Mouse (Mus musculus) stomach, embryonic 16.5 days (tissue): ENCODE measurements around the gene Gm12830. TPM values are rescaled to one million over a fixed set of nuclear protein-coding genes. Genes with fewer than 3 reads are reported as not detected.

Source experiments
- ATAC-seq: fragments of 200-750 bp; cut with Nextera tagmentation; 2 replicates; pipeline ENCODE4 v1.8.0; 2017; ENCODE audit warnings: moderate number of reproducible peaks, moderate TSS enrichment; ENCODE audit not compliant: insufficient read depth, low FRiP score
- H3K27ac ChIP-seq: fragments of 300-500 bp; sonication (generic); 2 replicates; pipeline ENCODE4 v1.5.1; 2014; ENCODE audit warnings: low read length
- H3K27me3 ChIP-seq: fragments of 300-500 bp; sonication (generic); 2 replicates; pipeline ENCODE4 v1.6.1; 2014; ENCODE audit warnings: low read length, control low read depth, mixed read lengths; ENCODE audit not compliant: control insufficient read depth, insufficient read depth
- H3K36me3 ChIP-seq: fragments of 300-500 bp; sonication (generic); 2 replicates; pipeline ENCODE4 v1.6.1; 2014; ENCODE audit warnings: low read length; ENCODE audit not compliant: control insufficient read depth, insufficient read depth
- H3K4me1 ChIP-seq: fragments of 300-500 bp; sonication (generic); 2 replicates; pipeline ENCODE4 v1.6.1; 2014; ENCODE audit warnings: low read length, control low read depth, mixed read lengths; ENCODE audit not compliant: control insufficient read depth, insufficient read depth
- H3K4me2 ChIP-seq: fragments of 300-500 bp; sonication (generic); 2 replicates; pipeline ENCODE4 v1.6.1; 2014; ENCODE audit warnings: low read depth, low read length, mixed read lengths
- H3K4me3 ChIP-seq: fragments of 300-500 bp; sonication (generic); replicated peaks from 2 replicates; pipeline ENCODE4 v1.5.1; 2014; ENCODE audit warnings: mild to moderate bottlenecking, low read length
- H3K9ac ChIP-seq: fragments of 300-500 bp; sonication (generic); 2 replicates; pipeline ENCODE4 v1.6.1; 2014; ENCODE audit warnings: low read length
- H3K9me3 ChIP-seq: fragments of 300-500 bp; sonication (generic); replicated peaks from 2 replicates; pipeline ENCODE4 v1.6.1; 2016; ENCODE audit warnings: low read length, control low read depth; ENCODE audit not compliant: control insufficient read depth
- WGBS: fragments of 180-500 bp; shearing (Covaris S2); extraction: QIAGEN DNeasy Blood & Tissue Kit; methylation state at CpG from one replicate; pipeline ENCODE4 v1.1.7; 2014; 5-methylcytosine and 5-hydroxymethylcytosine counted together
- polyA plus RNA-seq: library from polyadenylated mRNA; unstranded; fragments of >200 nt; fragmentation: Nextera tagmentation; extraction: Ambion mirVana; gene quantifications from 2 replicates; pipeline ENCODE4 v1.2.1, GENCODE M21; 2015

Gm12830 gene
- polyA plus RNA-seq, 1 experiment from 2014 or later: not detected

DNA sequence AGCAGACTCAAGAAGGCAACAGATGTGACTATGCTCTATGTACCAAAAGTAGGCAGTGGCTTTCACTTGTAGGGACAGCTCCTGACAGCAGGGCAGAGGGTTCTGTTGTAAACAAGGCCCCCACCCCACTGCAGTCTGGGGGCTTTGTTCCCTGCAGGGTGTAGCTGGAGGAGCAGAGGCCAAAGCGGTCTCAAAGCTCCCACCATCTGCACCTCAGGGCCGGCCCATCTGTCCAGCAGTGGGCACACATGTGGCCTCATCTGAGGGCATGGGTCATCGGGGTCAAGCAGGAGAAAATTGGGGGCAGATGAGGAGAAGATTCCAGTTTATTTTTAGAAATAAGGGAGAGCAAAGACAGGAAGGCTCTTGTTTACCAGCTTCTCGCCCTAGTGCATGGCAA lies 32.7 kb upstream of the Gm12830 start:
- H3K27ac ChIP-seq: no peak overlapping the region
- H3K36me3 ChIP-seq: no peaks in the 10 kb centered on the region
- H3K4me2 ChIP-seq: no peak overlapping the region
- H3K4me3 ChIP-seq: no peak overlapping the region
- H3K4me1 ChIP-seq: no peaks in the 10 kb centered on the region
- no peak for ATAC-seq
- H3K27me3 ChIP-seq: no peaks in the 10 kb centered on the region
- H3K9ac ChIP-seq: no peak overlapping the region
- H3K9me3 ChIP-seq: no peaks in the 10 kb centered on the region
- 51% methylated on average over 4 of the region's 4 CpGs for WGBS

DNA sequence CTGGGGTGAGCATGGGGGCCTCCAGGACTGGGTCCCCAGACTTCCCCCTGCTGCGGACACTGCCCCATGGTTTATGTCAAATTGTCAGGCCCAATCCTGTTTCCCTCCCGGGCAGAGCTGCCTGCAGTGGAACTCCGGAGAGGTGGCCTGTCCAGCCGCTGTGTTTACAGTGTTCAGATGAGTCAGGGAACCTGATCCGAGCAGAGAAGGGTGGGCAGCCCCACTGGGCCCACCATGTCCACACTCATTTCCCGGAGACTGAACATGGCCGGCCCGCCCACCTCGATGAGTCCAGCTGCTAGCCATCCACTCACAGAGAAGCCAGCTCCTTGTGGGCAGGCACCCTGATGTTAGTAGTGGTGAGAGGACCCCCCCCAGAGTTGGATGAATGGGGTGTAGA lies 29.9 kb upstream of the Gm12830 start:
- H3K4me2 ChIP-seq: no peak overlapping the region

DNA sequence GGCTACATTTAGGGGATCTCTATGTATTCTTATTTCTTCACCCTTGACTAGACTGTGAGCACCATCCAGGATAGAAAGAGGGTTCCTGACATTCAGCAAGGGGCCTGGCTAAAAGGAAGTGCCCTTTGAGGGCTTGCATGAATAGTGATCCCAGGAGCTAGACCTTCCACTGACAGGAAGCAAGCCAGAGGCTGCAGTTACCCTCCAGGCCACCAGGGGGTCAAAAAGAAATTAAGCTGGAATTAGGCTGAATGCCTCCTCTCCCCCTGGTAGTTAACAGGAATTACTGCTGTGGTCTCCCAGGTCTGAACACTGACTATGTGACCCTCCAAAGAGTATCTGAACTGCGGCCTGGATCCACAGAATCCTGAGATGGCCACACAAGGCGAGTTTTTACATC lies 27.7 kb upstream of the Gm12830 start:
- Histone ChIP-seq H3K27ac (no peak overlapping the region), H3K27me3 (no peaks in the 10 kb centered on the region), H3K4me2 (no peak overlapping the region), H3K4me1 (no peaks in the 10 kb centered on the region), H3K4me3 (no peak overlapping the region), H3K9ac (no peak overlapping the region), H3K36me3 (no peaks in the 10 kb centered on the region), H3K9me3 (no peaks in the 10 kb centered on the region)
- 95% methylated on average over 2 of the region's 2 CpGs for WGBS
- ATAC-seq: no peak

More for the DNA sequence above, 29.9 kb upstream of the Gm12830 start:
- Histone ChIP-seq H3K36me3 (no peaks in the 10 kb centered on the region), H3K9me3 (no peaks in the 10 kb centered on the region), H3K4me3 (no peak overlapping the region), H3K9ac (no peak overlapping the region), H3K27ac (no peak overlapping the region), H3K4me1 (no peaks in the 10 kb centered on the region), H3K27me3 (no peaks in the 10 kb centered on the region)
- no peak for ATAC-seq
- 39% methylated on average over 9 of the region's 9 CpGs for WGBS

DNA sequence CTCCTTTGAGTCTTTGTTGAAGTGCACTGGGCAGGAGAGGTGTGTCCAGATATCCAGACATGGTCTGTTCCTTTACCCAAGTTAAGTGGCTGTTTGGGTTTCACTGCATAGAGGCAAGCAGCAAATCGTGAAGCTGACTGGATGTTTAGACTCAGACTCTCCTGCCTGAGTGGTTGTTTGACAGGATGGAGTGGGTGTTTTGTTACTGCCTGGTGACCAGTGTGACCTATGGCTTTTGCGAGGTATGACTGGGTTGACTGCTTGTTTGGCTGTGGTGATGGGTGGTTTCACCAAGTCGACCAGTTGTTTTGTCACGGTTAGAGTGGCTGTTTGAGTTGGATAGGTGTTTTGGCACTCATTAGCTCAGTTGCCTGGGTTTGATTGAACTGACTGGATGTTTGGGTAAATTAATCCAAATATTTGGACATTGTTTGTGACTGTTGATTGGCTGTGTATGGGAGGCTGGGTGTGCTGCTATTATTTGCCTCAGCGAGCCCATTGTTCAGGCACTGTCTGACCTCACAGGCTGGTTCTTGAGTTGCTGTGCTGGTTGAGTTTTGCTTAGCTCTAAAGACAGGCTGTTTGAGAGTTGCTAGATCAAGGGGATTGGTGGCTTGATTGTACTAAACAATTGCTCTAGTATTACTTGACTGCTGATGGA lies 24.1 kb upstream of the Gm12830 start:
- Histone ChIP-seq H3K36me3 (no peaks in the 10 kb centered on the region), H3K27me3 (no peaks in the 10 kb centered on the region), H3K9me3 (no peaks in the 10 kb centered on the region), H3K4me3 (no peak overlapping the region), H3K27ac (no peak overlapping the region), H3K4me2 (no peak overlapping the region), H3K9ac (no peak overlapping the region), H3K4me1 (no peaks in the 10 kb centered on the region)
- 25% methylated on average over 5 of the region's 5 CpGs for WGBS
- no peak for ATAC-seq

DNA sequence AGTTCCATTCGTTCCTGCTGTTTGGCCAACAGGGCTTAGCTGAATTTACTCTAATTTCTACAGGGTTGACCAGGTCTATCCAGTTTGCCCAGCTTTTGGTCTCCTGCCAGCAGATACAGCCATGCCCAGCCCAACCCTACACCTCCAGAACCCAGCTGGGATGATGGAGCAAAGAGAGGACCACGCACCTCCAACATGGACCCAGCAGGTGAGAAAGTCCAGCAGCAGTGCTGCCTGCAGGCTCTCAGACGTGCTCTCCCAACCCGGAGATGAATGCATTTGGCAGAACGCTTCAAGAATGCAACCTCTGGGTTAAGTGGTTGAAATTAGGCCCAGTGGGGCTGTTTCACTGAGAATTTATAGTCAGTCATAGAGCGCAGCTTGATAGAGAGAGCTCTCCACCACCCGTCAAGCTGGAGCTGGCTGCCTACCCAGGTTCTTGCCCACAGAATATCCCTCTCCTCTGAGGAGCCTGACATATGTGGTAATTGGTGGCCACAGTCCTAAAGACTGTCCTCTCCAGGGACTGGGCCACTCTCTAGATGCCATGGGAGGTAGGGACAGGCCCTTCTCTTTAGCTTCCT lies 23.4 kb upstream of the Gm12830 start:
- Histone ChIP-seq H3K36me3 (no peaks in the 10 kb centered on the region), H3K27ac (no peak overlapping the region), H3K9me3 (no peaks in the 10 kb centered on the region), H3K27me3 (no peaks in the 10 kb centered on the region), H3K4me2 (no peak overlapping the region), H3K4me1 (no peaks in the 10 kb centered on the region), H3K4me3 (no peak overlapping the region), H3K9ac (no peak overlapping the region)
- 49% methylated on average over 7 of the region's 7 CpGs for WGBS
- ATAC-seq: no peak

DNA sequence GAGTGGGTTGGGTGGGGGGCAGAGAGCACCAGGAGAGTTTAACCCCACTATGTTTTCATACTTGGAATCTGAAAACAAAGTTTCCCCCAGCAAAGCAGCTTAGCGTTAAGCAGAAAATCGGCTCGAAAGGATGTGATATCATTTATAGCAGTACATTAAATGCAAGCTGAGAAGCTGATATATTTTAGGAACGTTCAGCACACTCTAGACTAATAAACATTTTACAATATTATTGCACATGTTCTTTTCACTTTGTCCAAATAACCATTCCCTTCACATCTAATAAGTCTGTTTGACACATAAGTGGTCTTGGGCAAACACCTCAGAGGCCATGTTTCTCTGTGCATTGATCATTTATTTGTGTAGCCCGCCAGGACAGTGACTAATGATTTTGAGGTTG lies 17.4 kb upstream of the Gm12830 start:
- no peak for ATAC-seq
- H3K9me3 ChIP-seq: no peaks in the 10 kb centered on the region
- no peaks in the 10 kb centered on the region for H3K4me1 ChIP-seq
- no peaks in the 10 kb centered on the region for H3K27me3 ChIP-seq
- H3K9ac ChIP-seq: no peak overlapping the region
- H3K4me2 ChIP-seq: no peak overlapping the region
- H3K4me3 ChIP-seq: no peak overlapping the region
- no peaks in the 10 kb centered on the region for H3K36me3 ChIP-seq
- 39% methylated on average over 5 of the region's 5 CpGs for WGBS
- H3K27ac ChIP-seq: no peak overlapping the region

DNA sequence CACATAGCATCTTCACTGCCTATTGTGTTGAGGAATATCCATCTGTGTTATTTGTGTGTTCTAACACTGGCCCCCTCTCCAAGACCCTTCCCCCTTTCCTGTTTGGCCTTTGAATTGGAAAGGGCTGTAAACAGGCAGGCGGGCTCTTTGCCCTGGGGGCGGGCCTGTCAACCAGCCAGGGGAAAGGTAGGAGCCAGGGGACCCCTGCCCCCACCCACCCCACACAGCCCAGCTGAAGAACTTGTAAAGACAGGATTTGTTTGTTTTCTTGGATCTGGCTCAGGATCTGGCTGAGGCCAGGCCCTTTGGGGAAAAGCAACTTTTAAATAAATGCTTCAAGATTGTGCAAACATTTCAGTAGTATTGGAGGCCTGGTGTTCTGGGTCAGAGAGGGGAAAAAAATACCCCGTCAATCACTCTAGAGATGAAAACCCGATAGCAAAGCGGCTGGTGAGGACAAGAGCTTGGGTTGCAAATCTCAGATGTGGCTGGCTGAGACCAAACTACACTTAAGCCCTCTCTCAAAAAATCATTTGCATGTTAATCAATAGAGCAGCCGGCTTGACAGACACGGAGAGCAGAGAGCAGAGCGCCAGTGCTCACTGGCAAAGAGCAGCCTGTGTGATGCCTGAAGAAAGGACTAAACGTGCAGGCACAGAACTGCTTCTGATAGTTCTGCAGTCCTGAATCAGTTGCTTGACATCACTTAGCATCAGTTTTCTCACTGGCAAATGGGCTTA lies 2.4 kb upstream of the Gm12830 start:
- H3K27ac ChIP-seq: no peak overlapping the region
- H3K27me3 ChIP-seq: peaks cover 7% of the 10 kb centered on the region; the same call in 1 of the 2 replicates
- H3K4me1 ChIP-seq: peaks cover 18% of the 10 kb centered on the region
- no peak overlapping the region for H3K4me2 ChIP-seq
- H3K36me3 ChIP-seq: no peaks in the 10 kb centered on the region
- ATAC-seq: no peak
- no peaks in the 10 kb centered on the region for H3K9me3 ChIP-seq
- WGBS: 25% methylated on average over 9 of the region's 9 CpGs
- H3K9ac ChIP-seq: no peak overlapping the region
- H3K4me3 ChIP-seq: no peak overlapping the region

DNA sequence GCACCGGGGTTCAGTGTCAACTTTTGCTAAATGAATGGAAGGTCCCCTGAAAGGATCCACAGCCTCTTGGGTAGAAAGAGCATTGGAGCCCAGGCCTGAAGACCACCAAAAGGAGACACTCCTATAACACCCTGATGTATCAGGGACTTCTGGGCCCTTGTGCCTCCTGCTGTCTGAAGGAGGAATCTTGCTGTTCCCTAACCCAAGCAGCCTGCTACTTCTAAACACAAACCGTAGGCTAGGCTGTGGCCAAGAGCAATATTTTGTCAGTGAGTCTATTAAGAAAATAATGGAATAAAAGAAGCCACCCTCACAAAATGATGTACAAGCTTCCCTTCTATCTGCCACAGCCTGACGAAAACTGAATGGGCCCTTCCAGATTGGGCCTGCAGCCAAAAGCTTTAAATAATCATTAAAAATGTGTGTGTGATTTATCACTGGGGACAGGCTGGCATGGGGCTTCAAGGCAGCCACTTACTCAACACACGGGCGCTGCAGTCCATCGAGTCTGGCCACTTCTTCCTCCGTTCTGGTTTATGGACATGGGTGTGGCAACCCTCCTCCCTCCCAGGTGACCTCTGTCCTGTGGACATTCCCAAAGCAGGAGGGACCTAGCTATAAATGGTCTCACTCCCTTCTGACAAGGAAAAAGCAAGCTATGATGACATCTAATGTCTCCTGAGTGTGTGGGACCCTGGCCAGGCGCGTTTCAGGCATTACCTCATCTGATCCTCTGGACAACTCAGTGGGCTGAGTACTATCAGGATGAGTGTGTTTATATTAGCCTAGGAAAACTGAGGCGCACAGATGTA lies 13.5 kb downstream of the Gm12830 start:
- no peaks in the 10 kb centered on the region for H3K36me3 ChIP-seq
- peak; percentile 40; the same call in 1 of the 2 replicates for ATAC-seq
- H3K4me1 ChIP-seq: no peaks in the 10 kb centered on the region
- no peak overlapping the region for H3K27ac ChIP-seq
- no peaks in the 10 kb centered on the region for H3K9me3 ChIP-seq
- H3K4me2 ChIP-seq: no peak overlapping the region
- 35% methylated on average over 10 of the region's 10 CpGs for WGBS
- H3K4me3 ChIP-seq: no peak overlapping the region
- H3K27me3 ChIP-seq: no peaks in the 10 kb centered on the region
- H3K9ac ChIP-seq: no peak overlapping the region
